Mouse (Mus musculus) CD4-positive, CD25-positive, alpha-beta regulatory T cell, adult 4 months (primary cell): ENCODE data around the gene Psen1. TPM values are rescaled to one million over a fixed set of nuclear protein-coding genes. Genes with fewer than 3 reads are reported as not detected.

ENCODE experiments used
- ATAC-seq: one replicate; pipeline ENCODE4 v1.8.0; 2017
- polyA plus RNA-seq, 2 experiments: library from polyadenylated mRNA; unstranded; fragments of 100-300 nt; shearing (Covaris generic); gene quantifications; one replicate each; pipeline ENCODE4 v1.2.1; 2017

The Psen1 gene
- polyA plus RNA-seq, 2 experiments from 2014 or later: 94.1 to 107 TPM

DNA sequence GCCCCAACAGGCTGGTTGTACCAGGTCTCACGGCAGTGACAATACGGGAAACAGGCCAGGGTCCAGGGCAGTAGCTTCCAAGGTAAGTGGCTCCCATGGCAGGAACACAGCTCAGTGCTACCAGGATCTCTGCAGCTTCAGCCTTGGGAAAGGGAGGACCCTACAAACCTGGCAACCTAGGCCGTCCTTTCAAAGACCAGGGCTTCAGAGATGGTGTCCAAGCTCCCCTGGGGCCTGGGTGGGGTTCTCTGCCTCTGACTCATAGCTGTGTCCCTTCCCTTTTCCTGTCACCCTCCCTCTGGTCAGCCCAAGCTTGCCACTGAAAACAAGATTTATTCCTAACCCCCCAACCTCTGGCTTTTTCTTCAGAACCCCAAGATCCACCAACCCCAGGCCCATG, 92.2 kb downstream of the Psen1 start:
- no peak for ATAC-seq

GRCm38 (mm10) chr12:83781204-83781603, 93.3 kb downstream of the Psen1 start:
- no peak for ATAC-seq

DNA sequence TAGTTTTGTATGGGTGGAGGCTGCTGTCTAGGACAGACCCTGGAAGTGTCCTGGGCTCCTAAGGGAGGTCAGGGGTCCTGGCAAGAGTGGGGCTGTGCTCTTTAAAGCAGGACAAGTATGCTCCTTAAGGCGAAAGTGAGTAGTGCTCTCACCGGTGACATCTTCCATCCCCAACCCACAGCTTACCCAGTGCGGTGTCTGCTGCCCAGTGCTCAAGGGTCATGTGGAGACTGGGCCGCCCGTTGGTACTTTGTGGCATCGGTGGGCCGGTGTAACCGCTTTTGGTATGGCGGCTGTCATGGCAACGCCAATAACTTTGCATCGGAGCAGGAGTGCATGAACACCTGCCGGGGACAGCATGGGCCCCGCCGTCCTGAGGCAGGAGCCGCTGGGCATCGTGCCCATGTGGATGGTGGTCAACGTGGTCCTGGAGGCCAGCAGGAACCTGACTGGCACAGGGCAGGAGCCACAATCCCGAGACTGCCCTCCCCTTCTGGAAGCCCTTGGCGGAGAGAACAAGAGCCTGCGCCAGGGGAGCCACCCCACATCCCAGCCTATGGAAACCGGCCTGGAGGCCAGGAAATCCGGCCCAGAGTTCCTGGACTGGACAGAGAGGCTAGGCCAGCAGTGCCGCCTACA, 93.8 kb downstream of the Psen1 start:
- ATAC-seq: no peak

GRCm38 (mm10) chr12:83782669-83783068, 94.7 kb downstream of the Psen1 start:
- no peak for ATAC-seq

Other genes starting within 250 kb of the Psen1 start
- gene Dpf3, start 200.4 kb upstream of the Psen1 start, polyA plus RNA-seq: under 1 TPM in 1 of 2 experiments, not detected in 1; 0.58 TPM
- 10 to 100 TPM; 22.4 to 37.4 TPM for gene Dcaf4, start 167.7 kb upstream of the Psen1 start, polyA plus RNA-seq
- gene Zfyve1, start 90.9 kb upstream of the Psen1 start, polyA plus RNA-seq: 10 to 100 TPM; 10.5 to 19.8 TPM
- 100 to 1,000 TPM; 420 to 458 TPM for gene Rbm25, start 56.9 kb upstream of the Psen1 start, polyA plus RNA-seq
- gene Papln, start 75.5 kb downstream of the Psen1 start, polyA plus RNA-seq: not detected
- gene Numb, start 233.8 kb downstream of the Psen1 start, polyA plus RNA-seq: 10 to 100 TPM; 36.7 to 39.4 TPM